Mouse (Mus musculus) kidney, embryonic 15.5 days (tissue): ENCODE measurements at regions not wholly inside any gene's neighbourhood (a gene's known extent, or its start where the extent isn't known, plus 50 kb on each side); places are given as distances from the start of the nearest gene placed in this dataset.
"Not testable (repeated sequence)": the region's sequence is repeated elsewhere in the genome, so short reads cannot be mapped to it uniquely, and the experiment has no call there.

Experiments
- ATAC-seq: fragments of 200-750 bp; cut with Nextera tagmentation; replicated peaks from 2 replicates; pipeline ENCODE4 v1.8.0; 2017; ENCODE audit warnings: moderate TSS enrichment; ENCODE audit not compliant: low FRiP score
- H3K27ac ChIP-seq: fragments of 300-500 bp; sonication (generic); 2 replicates; pipeline ENCODE4 v1.5.1; 2015; ENCODE audit warnings: mild to moderate bottlenecking, inconsistent platforms
- H3K27me3 ChIP-seq: fragments of 300-500 bp; sonication (generic); 2 replicates; pipeline ENCODE4 v1.6.1; 2015; ENCODE audit warnings: inconsistent platforms
- H3K36me3 ChIP-seq: fragments of 300-500 bp; sonication (generic); 2 replicates; pipeline ENCODE4 v1.6.1; 2015; ENCODE audit warnings: inconsistent platforms
- H3K4me1 ChIP-seq: fragments of 300-500 bp; sonication (generic); 2 replicates; pipeline ENCODE4 v1.6.1; 2015; ENCODE audit warnings: inconsistent platforms
- H3K4me2 ChIP-seq: fragments of 300-500 bp; sonication (generic); 2 replicates; pipeline ENCODE4 v1.6.1; 2015; ENCODE audit warnings: moderate library complexity, mild to moderate bottlenecking, inconsistent platforms
- H3K4me3 ChIP-seq: fragments of 300-500 bp; sonication (generic); replicated peaks from 2 replicates; pipeline ENCODE4 v1.5.1; 2015; ENCODE audit warnings: mild to moderate bottlenecking, inconsistent platforms
- H3K9ac ChIP-seq: fragments of 300-500 bp; sonication (generic); 2 replicates; pipeline ENCODE4 v1.6.1; 2015; ENCODE audit warnings: mild to moderate bottlenecking, inconsistent platforms
- H3K9me3 ChIP-seq: fragments of 300-500 bp; sonication (generic); replicated peaks from 2 replicates; pipeline ENCODE4 v1.6.1; 2016; ENCODE audit warnings: inconsistent platforms
- WGBS: fragments of 180-500 bp; shearing (Covaris S2); methylation state at CpG from one replicate; pipeline ENCODE4 v1.1.7; 2015; ENCODE audit warnings: mixed read lengths; 5-methylcytosine and 5-hydroxymethylcytosine counted together

DNA sequence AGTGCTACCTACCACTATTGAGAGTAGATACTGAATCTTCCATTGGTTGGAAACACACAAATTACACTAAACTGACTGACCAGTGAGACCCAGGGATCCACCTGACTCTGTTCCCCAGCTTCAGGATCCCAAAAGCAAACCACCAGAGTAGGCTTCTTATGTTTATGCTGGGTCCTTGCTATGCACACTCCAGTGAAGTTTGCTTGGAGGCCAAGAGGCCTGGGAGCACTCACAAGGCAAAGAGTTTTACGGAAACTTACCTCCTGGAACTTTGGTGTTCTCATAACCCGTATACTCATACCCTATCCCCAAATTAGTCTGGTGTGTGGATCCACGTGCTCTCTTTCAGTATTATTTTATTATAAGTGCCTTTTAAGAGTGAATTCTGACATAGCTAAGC lies 1062.1 kb upstream of the 1700008P02Rik start:
- 91% methylated on average over 3 of the region's 3 CpGs for WGBS
- Histone ChIP-seq H3K9me3 (no peaks in the 10 kb centered on the region), H3K4me3 (no peak overlapping the region), H3K9ac (no peak overlapping the region), H3K4me1 (no peaks in the 10 kb centered on the region), H3K36me3 (no peaks in the 10 kb centered on the region), H3K4me2 (no peak overlapping the region), H3K27ac (no peak overlapping the region), H3K27me3 (no peaks in the 10 kb centered on the region)
- no peak for ATAC-seq

DNA sequence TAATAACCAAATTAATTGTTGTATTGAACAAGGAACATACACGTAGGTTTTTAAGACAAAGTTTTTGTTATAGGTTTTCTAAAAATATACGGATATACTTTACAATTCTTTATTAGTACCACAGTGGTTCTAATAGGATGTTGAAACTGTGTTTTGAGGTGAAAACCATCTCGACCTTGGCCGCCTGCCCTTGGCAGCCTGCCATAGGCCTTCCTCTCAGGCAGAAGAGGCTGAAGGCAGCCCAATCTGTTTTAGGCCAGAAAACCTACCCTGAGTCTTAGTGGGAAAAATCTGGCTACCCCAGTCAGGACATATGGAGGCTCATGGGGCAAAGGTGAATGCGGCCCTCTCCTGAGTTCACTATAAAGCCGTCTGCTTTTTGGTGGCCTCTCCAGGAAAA lies 1049.7 kb upstream of the 1700008P02Rik start:
- no peak overlapping the region for H3K4me3 ChIP-seq
- no peaks in the 10 kb centered on the region for H3K4me1 ChIP-seq
- ATAC-seq: no peak
- H3K9ac ChIP-seq: no peak overlapping the region
- H3K36me3 ChIP-seq: no peaks in the 10 kb centered on the region
- WGBS: 91% methylated on average over 6 of the region's 6 CpGs
- 0 out of 2 replicates have a peak, but pooled peaks cover 2% of the 10 kb centered on the region for H3K9me3 ChIP-seq
- H3K4me2 ChIP-seq: no peak overlapping the region
- no peak overlapping the region for H3K27ac ChIP-seq
- H3K27me3 ChIP-seq: no peaks in the 10 kb centered on the region

DNA sequence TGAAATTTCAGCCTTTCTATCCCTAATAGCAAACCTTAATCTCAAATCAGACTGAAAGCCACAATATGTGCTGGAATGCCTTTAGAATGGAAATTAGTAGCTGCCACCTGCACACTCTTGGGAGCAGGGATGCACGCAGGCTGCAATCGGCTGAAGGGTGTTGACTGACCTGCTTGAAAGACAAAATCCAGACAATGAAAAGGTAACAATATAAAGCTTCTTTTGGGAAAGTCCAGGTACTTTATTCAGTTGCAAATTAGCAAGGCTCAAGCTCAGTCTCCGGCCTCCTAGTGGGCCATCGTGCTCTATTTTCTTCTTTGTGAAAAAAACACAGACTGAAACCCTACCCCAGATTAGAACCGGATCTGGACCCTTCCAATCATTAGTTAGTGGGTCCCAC lies 1047.6 kb upstream of the 1700008P02Rik start:
- ATAC-seq, H3K27me3 ChIP-seq, H3K4me1 ChIP-seq, H3K4me3 ChIP-seq, H3K36me3 ChIP-seq, H3K9me3 ChIP-seq, H3K9ac ChIP-seq, H3K4me2 ChIP-seq, H3K27ac ChIP-seq: not testable (repeated sequence)
- 92% methylated on average over 5 of the region's 5 CpGs for WGBS

DNA sequence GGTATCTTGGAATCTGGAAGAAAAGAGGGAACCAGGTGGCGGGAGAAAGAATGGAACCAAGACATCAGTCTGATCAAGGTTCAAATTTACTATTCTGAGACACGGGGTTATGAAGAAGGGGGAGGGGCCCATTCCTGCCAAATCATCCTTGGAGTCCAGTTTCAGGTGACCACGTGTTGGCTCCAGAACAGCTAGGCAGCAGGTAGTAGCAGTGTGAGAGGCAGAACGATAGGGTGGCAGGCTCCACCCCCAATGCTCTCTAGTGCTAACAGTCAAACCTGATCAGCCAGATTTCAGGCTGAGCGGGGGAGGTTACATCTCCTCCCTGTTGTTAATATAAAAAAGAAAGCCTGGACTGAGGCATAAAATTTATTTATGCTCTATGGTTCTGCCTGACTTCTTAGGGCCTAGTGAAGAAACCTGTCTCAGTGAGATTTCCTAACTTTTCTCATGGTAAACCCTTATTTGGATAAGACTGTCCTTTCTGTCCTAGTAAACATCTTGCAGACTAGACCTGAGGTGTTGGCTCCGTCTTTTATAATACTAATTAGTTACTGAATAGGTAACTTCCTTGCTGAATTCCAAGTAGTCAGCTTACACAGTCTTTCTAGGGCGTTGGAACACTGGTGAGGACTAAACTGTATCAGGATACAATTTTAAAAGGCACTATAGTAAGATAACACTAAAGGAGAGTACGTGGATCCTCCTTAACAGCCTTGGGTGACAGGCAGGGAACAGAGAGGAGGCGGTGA lies 1046.3 kb upstream of the 1700008P02Rik start:
- not testable (repeated sequence) for H3K4me3 ChIP-seq, H3K4me1 ChIP-seq, H3K9me3 ChIP-seq, H3K27me3 ChIP-seq, H3K4me2 ChIP-seq, H3K36me3 ChIP-seq, ATAC-seq, H3K9ac ChIP-seq, H3K27ac ChIP-seq
- WGBS: 61% methylated on average over 9 of the region's 9 CpGs
